Mouse (Mus musculus): Measurements from ENCODE around the gene Uba7. TPM values are rescaled to one million over a fixed set of nuclear protein-coding genes. Genes with fewer than 3 reads are reported as not detected.

Gene Uba7
- total RNA-seq (2021): 10 to 100 TPM; 14.2 to 22.1 TPM
- long read RNA-seq, experiment 1, transcript Uba7-201 (24 exons, 3,195 nt): major isoform, 8 of 18 reads
- long read RNA-seq, experiment 1, partial matches to known transcripts: 3 of 18 reads
- long read RNA-seq, experiment 1, other reads (novel, unspliced or antisense): 7 of 18 reads
- long read RNA-seq, experiment 2, partial matches to known transcripts: 5 of 11 reads
- long read RNA-seq, experiment 2, other reads (novel, unspliced or antisense): 2 of 11 reads

DNA sequence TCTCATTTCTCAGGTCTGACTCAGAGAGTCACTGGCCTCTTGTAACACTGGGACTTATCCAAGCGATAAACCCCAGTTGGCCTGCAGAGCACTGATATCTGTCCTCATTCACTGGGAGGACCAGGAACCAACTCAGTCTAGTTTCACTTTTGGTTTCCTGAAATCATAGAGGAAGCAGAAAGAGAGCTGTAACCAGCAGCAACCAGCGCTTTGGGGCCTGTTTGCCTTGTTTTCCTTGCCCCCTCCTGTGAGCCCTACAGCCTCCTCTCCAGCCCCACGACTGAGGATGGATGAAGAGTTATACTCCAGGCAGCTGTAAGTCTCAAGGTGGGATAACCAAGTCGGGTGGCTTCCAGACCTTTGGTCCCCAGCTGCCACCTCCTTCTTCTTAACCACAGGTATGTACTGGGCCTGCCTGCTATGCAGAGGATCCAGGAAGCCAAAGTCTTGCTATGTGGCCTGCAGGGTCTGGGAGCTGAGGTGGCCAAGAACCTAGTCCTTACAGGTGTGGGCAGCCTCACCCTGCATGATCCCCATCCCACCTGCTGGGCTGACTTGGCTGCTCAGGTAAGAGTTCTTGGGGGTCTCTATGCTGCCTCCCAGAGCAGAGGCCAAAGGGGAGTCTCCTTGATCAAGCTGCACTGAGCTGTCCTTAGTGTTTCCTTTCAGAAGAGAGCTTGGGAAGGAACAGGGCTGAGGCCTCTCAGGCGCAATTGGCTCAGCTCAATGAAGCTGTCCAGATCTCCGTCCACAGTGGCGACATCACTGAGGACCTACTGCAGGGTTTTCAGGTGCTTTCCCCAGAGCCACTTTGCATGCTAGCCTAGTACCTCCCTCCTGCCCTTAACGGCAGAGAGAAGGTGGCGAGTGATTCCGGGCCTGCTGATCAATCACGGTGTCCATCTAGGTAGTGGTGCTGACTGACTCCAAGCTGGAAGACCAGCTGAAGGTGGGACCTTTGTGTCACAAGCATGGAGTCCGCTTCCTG, at the start of gene Uba7:
Uba7 (plus strand) TSS at position 107 of the 988 bp plus-strand sequence.
- no peak for DNase-seq (ENCODE audit: low spot score in 2 of 2)

DNA sequence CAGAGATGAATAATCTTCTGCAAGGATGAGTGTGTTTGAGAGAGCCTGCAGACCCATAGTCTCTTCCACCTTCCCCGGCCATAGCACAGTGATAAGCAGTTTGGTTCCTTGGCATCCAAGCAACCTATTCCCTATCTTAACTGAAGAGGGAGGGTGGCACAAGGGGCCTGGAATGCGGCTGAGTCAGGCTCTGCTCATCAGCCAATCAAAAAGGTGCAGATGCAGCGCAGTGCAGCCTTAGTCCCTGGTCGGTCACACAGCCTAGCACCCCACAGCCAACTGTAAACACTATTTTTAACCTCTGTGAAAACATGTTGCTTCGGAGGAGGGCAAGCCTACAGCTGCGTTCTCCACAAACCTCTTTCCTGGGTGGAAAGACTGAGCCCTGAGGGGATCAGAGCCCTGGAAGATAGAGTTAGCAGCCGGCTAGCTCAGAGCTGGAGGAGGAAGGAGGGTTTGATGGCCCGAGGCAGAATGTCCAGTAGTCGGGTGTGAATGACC, 48.3 kb upstream of the Uba7 start:
- no peak for DNase-seq (ENCODE audit: low spot score in 2 of 2)

DNA sequence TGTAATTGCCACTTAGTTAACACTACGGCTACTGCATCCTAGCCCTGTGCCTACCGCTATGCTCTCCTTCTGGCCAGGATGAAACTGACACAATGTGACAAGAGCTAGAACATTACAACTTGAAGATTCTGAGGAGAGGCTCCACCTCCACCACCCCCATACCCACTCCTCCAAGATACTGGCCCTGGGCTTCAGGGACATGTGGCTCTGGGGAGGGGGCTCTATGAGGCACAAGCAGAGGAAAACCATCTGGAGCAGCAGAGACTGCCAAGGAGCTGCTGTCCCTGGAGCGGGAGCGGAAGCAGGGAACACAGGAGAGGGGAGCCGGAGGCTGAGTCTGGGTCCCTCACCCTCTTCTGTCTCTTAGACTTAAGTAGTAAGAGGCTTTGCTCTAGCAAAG, 47.6 kb upstream of the Uba7 start:
- DNase-seq (ENCODE audit: low spot score in 2 of 2): no peak

DNA sequence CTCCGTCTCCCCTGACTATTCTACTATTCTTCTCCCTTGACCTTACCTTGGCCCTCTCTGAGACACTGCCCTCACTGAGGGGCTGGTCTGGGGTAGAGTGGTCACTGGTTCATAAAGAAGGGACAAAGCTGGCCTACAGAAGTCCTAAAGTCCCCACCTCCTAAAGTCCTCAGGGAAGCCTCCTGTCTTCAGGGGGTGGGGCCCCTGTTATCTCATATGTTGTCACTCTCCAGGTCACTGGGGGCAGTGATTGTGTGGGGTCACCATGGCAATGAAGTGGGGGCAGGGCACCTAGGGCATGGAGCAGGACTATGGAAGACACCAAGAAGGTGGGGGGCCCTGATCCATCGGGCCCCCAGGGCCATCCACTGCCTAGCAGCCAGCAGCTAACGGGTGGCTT, 47.1 kb upstream of the Uba7 start, which contains the start of gene Actl11:
Actl11 (plus strand) TSS at position 301 of the 400 bp plus-strand sequence.
- no peak for DNase-seq (ENCODE audit: low spot score in 2 of 2)

DNA sequence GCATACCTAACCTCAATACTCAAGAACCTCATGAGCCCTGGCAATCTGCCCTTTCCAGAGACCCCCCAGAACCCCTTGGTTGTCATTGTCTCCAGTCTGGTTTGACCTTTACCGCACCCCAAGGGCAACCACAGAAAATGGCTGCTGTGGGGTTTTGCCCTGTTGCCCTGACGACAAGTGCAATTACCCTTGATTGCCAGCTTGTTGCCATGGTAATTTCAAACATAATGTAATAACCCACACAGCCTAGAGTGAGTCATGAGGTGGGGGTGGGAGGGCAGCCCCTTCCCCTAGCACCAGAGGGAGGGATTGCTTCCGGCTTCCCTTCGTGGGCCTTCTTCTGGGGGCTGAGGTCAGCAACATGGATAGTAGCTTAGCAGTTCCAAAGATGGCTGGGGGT, 43.1 kb upstream of the Uba7 start:
- DNase-seq (ENCODE audit: low spot score in 2 of 2): no peak

DNA sequence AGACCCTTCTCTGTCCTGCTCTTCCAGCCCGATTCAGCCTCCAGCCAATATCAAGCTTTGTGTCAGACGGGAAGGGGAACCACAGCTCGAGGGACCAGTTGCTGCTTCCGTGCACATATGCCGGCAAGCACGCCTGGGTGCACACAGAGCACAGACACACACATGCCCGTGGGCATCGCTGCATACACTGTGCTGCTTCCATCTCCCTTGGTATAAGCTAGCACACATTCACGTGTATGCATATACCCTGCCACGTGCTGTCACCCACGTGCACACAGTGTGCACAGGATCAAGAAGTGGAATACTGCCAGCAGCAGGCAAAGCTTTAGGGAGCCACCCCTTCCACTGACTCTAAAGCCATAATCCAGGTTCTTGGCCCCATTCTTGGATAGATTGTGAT, 41.2 kb upstream of the Uba7 start:
- DNase-seq (ENCODE audit: low spot score in 2 of 2): no peak

DNA sequence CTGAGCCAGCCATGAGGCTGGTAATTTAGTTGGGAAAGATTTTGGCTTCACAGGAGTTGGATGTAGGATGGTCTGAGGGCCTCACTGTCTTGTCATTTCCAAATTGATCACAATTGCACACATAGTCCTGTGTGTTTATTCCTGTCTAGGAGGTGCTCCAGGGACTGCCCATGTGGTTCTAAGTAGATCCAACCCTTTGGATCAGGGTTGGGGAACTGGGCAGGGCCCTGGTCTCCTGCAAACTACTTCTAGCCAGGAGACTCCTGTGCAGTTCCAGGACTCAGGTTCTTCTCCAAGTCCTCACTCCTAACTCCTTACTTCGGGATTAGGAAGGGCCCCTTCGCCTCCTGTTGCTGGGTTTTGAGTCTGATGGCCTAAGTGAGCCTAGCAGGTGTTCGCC, 39.9 kb upstream of the Uba7 start, which contains the start of gene Camkv:
Camkv (plus strand) TSS at position 301 of the 400 bp plus-strand sequence.
- DNase-seq (ENCODE audit: low spot score in 2 of 2): no peak

DNA sequence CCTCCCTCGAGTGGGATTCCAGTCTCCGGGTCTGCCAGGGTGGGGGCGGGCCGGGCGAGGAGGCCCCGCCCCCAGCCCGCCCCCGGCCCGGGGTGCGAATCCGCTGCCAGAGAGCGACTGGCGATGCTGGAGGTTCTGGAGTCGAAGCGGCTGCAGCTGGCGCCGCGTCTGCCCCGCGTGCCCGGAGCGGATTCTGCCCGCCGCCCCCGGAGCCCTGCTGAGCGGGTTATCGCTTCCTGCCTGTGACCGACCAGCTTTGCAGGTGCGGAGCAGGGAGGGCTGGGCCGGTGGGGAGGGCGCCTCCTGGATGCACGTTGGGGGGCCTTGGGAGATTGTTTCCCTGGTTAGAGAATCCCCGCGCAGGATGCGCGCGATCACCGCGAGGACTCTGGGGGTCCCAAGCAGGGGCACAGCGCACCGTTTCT, 39.5 kb upstream of the Uba7 start:
- peak in 1 of 2 experiments; percentile 26 for DNase-seq (ENCODE audit: low spot score in 2 of 2)

DNA sequence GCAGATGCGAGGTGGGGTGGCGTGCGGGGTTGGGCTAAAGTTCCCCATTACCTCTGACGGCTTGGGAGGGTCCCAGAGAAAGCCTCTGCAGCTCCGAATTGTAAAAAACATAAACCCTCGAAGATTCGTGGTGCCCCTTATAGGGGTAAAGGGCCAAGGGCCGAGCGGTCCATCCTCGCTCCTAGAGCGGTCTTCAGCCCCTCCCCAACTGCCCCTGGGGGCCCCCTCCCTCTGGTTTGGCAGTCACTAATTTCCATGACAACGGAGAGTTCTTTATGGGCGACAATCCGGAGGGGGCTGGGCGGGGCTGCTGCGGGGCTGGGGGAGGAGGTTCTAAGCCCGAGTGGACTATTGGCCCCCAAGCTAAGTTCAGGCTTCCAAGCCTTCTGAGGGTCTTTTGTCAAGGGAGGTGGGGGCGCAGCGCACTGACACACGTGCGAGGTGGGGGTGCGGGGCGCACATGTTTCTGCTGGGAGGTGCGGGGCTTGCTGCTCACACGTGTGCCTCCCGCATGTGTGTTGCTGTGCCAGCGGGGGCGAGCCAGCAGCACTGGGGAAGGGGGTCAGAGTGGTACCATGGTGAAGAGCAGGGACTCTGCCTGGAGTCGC, 39.0 kb upstream of the Uba7 start:
- no peak for DNase-seq (ENCODE audit: low spot score in 2 of 2)

DNA sequence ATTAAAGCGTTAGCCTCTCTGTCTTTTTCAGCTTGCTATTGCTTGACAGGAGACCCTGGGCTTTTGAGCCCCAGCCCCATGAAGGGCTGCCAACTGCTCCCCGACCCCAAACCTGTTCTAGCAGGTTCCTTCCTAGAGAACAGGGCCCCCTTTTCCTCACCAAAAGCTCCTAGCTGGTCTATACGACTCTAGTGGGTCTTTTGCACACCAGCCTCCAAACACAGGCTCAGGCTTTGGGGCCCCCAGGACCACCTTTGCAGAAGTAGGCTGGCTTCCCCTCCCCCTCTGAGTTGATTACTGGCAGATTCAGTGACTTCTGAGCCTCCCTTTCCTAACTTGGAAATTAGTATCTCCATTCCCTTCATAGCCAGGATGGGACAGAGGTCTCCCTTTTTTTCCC, 38.5 kb upstream of the Uba7 start:
- no peak for DNase-seq (ENCODE audit: low spot score in 2 of 2)

DNA sequence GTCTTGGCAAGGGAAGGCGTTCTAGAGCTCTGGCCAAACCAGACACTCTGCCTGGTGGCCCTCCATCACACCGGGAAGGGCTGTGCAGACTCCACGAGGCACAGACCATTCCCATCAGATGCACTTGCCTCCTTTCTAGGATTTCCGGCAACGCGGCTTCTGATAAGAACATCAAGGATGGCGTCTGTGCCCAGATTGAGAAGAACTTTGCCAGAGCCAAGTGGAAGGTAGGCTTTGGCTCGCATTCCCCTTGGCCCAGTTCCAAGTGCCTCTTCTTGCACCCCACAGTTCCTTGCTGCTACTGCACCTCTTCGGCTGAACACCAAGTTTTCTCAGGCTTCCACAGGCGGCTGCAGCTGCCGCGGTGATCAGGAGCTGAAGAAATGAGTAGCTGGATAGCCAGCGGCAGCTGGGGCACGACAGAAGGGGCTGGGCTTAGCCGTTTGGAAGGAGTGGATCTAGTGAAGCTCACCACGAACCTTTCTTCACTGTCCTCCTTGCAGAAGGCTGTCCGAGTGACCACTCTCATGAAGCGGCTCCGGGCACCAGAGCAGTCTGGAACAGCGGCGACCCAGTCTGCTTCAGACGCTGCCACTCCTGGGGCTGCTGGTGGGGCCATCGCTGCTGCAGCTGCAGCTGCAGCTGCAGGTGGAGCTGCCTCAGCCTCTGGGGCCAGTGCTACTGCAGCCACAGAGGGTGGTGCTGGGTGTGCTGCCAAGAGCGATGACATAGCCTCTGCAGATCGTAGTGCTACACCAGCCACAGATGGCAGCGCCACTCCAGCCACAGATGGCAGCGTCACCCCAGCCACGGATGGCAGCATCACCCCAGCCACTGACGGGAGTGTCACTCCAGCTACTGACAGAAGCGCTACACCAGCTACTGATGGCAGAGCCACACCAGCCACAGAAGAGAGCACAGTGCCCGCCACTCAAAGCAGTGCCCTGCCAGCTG, 27.8 kb upstream of the Uba7 start:
- DNase-seq (ENCODE audit: low spot score in 2 of 2): no peak

DNA sequence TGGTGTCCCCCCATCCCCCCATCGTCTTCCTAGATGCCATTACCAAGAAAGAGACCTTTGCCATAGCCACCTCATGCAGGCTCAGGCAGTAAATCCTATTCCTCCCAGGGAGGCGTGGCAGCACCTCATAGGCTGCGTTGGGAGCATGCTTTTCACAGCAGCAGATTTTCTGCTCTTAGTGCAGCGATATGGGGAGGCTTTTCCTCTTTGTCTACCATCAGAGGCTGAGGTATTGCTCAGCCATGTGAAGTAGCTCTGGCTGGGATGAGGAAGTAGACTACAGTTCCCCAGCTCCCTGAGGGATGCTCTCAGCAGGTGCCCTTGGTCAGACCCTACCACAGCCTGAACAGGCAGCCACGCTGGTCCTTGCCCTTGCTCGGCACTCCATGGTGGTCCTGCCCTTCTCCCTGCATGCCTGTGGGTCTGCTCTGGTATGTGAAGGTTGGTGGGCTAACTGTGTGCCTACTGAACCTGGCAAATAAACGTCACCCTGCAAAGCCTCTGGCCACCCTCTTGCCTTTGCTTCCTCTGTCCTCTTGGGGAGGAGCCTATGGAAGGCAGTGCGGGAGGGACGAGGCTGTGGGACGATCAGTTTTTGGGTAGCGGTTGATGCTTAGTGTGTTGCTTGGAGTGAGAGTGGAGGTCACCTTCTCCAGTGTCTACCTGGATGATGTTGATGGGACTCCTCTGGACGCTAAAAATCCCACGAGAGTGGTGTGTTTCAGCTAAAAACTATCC, 26.0 kb upstream of the Uba7 start:
- DNase-seq (ENCODE audit: low spot score in 2 of 2): no peak

DNA sequence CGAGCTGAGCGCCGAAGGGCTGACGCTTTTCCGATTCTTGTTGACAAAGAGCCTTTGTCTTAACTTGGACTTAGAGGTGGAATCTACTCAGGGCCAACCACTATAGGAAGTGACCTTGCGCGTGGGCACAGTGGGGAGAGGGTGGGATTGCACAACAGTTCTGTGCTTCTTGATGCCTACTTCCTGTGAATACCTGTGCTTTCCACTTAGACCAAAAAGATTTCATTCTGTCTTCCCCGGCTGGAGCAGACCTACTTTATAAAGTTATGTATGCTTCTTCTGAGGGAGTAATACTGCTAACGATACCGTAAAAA, 25.4 kb upstream of the Uba7 start, which contains the start of gene Traip:
Traip (plus strand) TSS at position 215 of the 314 bp plus-strand sequence.
- no peak for DNase-seq (ENCODE audit: low spot score in 2 of 2)

DNA sequence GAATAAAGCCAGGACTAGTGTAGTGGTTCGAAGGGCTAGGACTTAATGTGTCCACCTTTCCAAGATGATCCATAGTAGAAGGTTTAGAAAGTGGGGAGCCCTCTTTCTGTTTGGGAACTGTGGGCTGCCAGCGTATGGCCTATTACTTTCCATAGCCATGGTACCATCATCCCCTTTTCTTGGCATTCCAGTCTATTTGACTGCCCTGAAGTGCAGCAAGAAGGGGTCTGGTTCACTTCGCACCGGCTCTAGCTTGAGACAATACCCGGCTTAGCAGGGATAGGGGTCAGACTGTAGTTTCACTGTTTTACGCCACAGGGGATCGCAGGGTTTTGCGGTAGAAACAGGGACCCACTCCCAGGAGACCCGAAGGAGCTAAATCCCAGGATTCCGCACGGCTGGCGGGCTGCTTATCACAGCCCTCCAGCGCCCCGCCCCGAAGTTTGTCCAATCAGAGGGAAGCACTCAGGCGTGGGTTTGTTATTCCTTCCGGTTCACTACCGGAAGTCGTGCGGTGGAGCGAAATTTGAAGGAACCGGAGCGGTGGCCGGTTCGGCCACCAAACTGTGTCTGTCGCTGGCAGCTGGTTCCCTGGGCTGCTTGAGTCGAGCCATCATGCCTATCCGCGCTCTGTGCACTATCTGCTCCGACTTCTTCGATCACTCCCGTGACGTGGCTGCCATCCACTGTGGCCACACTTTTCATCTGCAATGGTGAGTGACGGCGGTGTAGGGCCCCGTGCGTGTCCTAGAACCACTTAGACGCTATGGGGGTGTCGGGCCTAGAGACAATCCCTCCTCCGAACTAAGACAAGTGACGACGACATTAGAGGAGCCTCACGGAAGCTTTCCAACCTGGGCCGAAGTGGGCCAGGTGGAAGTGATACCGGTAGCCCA, 24.6 kb upstream of the Uba7 start:
- DNase-seq (ENCODE audit: low spot score in 2 of 2): peak; percentile 87 to 89

DNA sequence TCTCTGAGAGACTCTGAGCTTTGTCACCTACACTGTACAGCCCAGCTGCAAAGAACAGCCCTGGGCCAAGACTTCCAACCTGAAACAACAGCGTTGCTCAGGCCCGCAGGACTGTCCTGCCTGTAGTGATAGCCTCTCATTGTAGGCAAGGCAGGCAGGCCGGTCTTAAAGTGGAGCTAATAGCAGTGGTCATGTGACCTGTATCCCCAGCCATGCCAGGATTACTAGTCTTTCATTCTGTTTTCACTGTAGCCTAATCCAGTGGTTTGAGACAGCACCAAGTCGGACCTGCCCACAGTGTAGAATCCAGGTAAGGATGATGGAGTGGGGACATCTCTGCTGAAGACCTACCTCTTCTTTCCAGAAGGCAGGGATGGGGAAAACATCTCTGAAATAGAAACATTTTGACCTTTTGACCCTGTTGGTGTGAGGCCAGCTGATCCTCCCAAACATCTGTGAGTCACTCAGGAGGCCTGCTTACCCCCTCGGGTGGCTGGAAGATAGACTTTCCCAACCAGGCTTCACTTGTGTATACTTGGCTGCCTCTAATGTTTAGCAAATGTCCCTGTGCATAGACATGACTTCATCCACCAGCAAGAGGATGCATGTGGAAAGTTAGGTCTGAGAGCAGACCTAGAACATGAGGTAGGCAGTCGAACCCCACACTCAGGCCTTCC, 19.6 kb upstream of the Uba7 start:
- no peak for DNase-seq (ENCODE audit: low spot score in 2 of 2)

DNA sequence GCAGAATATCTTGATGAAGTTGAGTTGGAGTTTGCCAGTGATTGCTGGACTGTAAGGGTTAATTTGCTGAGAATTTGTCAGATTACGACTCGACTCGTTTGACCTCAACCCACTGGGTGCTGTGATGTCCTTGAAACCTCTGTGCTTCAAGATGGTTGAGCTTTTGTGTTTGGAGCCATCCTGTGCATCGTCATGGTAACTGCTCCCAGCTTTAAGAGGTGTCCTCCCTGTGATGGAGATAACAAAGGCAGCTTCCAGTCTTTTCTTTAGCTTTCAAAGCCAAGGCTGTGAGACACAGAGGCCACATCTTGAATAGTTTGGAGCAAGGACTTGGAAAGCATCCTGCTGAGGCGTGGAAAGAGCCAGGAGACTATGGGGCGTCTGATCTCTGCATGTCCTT, 18.2 kb upstream of the Uba7 start:
- no peak for DNase-seq (ENCODE audit: low spot score in 2 of 2)

DNA sequence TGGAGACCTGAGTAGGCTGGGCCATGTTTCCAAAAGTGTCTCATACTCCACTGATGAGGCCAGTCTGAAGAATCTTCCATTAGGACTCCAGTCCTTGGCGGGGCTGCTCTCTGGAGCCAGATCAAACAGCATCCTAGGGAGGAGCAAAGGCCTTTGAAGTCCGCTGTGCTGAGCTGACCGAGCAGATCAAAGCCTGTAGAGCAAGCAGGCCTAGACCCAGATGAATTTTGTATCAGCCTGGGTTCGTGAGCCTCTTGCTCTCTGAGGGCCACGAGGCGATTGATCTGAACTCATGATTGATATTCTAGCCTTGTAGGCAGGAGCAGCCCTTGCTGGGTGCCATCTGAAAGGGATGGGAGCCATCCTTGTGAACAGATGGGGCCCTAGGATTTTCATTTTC, 15.4 kb upstream of the Uba7 start:
- DNase-seq (ENCODE audit: low spot score in 2 of 2): no peak

DNA sequence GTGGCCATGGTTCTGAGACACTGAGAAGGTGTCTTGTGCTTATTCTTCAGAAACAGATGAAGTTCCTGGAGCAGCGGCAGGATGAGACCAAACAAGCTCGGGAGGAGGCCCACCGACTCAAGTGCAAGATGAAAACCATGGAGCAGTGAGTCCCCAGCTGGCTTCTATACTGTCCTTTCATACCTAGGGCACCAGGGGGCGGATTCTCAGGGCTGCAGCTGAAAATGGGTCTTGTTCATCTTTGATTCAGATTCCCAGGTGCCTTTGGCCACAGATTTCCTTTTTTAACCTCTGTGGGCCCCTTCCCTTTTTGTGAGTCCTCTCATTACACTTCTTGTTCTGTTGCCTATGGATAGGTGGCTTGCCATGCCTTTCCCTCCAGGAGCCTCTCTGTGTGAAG, 14.4 kb upstream of the Uba7 start:
- DNase-seq (ENCODE audit: low spot score in 2 of 2): no peak
